Mouse (Mus musculus) urinary bladder, postnatal 4 days (tissue): ENCODE measurements around the gene Fam181a.

Experiments used
- DNase-seq, 2 experiments: peaks; one replicate each; pipeline ENCODE4 v3.0.0; 2021 to 2022; ENCODE audit warnings: low spot score in 2 of 2

Fam181a gene

DNA sequence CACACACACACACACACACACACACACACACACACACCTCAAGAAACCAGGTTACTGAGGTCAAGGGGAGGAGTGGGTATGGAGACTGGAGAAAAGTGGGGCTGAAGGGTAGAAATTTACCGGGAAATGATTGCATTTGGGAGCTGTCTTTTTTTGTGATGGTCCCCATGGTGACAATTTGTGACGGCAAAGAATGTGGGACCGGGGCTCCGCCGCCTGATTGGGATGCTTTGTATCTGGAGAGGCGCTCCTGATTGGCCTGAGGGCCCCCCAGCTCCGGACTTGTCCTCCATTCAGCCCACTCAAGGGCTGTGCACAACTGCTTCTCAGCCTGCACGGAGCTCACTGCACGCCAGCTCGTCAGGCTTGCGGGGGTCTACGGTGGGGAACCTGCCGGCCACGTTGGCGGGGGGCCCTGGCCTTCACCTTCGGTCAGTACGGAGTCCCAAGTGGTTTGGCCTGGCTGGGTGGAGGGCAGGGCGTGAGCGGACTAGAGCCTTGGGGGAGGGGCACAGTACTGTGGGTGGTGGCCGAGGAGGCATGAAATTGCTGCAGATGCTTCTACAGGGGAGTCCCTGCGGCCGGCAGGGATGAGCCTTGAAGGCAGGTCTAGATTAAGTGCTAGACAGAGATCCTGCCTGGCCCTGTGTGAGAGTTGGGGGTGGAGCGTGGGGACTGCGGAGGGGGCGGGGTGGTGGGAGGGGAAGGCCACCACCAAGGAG lies 4.0 kb downstream of the Fam181a start:
- DNase-seq, result no peak

DNA sequence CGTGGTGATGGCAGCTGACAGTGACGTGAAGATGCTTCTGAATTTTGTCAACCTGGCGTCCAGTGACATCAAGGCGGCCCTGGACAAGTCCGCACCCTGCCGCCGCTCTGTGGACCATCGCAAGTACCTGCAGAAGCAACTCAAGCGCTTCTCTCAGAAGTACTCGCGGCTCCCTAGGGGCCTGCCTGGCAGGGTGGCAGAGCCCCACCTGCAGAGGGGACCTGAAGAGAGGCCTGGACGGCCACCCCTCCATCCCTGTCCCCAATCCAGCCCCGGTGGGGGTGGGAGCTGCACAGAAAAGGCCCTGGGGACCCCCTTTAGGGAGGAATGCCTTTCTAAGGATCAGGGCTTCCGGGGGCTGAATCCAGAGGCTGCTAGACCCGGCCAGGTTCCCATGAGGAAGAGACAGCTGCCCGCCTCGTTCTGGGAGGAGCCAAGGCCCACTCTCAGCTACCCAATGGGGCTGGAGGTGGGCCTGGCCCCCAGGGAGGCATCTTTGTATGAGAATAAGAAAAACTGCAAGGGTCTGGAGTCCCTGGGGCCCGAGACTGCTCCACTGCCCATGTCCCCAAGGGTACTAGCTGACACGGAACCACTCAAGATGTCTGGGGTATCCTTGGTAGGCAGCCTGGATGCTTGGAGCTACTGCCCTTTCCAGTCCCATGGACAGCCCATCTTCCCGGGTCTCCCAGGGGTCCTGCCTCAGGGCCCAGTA lies 5.2 kb downstream of the Fam181a start:
- no peak for DNase-seq

DNA sequence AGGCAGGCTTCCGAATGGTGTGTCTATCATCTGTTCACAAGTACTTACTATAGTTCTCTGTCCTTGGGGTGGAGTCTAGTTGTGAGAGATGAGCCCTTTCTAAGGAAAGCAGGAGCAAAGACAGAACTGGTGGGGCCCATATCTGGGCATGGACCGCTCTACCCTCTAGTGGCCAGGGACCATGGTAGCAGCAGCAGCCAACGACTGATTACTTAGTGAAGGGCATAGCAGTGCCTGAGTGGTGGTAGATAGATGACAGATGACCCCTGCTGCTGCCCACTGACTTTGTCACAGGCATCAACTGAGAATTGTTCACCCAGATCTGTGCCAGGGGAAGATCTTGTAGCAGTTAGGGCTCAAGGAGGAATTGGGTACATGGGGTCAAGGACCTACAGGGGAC lies 12.0 kb downstream of the Fam181a start:
- no peak for DNase-seq

DNA sequence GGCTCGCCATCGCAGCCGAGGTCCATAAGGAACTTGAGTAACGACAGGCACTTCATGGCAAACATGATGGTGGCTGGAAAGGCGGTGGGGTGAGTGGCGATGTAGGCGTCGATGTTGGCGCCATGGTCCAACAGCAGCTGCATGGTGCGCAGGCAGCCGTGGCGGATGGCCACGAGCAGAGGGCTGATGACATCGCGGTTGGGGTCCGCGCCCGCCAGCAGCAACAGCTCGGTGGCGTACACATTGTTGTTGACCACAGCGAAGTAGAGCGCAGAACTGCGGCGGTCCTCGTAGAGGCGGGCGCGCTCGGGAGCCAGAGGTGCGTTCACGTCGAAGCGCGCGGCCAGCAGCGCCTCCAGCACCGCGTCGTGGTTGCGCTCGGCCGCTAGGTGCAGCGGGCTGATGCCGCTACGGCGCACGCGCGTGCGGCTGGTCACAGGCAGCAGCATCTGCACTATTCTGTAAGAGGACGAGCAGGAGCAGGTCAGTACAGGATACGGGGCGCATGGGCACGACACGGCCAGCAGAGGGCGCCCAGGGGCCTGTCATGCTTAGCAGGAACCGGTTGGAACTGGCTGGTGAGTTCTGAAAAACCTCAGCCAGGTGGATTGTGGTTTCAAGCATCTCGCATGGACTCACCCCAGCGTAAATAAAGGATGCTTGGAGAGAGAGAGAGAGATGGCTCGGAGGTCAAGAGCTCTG lies 14.5 kb downstream of the Fam181a start:
- DNase-seq, result peak; percentile 83 to 87

DNA sequence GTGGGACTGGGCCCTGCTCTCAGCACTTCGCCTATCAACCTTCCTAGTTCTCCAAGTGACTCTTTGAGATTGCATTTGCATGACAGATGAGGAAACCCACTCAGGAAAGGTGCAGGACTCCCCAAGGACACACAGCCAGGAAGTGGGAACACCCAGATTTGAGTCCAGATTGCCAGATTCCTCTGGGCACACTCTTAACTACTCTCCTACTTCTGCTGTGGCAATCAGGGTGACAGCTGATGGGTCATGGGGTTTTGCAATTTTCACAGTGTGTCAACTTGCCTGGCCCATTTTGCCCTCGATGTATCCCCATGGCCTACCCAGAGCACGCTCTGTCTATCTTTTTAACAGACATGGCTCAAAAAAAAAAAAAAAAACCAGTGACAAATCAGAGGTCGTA lies 15.8 kb downstream of the Fam181a start:
- DNase-seq, result no peak

DNA sequence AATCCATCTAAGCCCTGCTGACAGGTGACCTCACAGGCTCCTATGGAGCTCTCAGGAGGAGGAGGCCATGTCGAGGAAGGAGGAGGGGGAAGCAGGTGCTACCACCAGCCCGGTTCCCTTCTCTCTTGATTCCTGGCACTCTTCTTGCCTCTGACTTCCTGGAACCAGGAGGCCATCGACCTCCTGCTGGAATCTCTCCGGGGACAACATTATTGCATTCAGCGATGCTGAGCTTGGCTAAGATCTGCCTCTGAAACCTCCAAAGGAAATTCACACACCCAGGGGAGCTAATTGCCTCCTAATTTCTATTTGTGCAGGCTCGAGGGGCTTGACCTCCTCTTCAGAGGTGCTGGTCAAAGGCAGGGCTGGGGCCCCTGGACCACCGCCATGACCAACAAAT lies 16.3 kb downstream of the Fam181a start:
- DNase-seq, result no peak

DNA sequence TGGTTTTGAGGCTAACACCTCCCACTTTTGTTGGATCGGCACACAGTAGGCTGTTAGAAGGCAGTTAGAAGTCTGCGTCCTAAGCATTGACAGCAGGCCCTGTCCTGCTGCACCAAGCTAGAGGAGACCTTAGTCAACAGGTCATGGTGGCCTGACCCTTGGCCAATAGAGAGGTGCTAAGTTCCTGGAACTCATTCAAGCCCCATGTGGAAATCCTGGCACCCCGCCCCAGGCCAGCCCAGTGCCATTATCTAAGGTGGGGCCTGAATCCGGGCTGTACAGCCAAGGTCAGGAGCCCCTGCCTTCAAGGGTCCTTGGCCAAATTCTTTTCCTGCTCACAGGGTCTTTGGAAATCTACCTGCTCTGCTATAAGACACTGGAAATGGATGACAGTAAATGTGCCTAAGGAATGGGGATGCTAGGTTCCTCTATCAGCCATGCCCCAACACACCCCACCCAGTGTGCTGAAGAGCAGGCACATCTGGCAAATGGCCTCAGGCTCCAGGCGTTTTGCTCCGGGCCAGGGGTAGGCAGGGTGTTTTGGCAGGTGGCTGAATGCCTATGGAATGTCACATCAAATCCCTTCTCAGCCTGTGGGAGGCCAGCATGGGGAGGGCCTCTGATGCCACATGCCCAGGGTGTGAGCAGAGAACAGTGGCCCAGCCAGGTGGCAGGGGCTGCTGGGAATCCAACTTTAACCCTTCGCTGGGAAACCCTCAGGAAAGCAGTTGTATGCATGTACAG lies 17.8 kb downstream of the Fam181a start:
- no peak for DNase-seq

DNA sequence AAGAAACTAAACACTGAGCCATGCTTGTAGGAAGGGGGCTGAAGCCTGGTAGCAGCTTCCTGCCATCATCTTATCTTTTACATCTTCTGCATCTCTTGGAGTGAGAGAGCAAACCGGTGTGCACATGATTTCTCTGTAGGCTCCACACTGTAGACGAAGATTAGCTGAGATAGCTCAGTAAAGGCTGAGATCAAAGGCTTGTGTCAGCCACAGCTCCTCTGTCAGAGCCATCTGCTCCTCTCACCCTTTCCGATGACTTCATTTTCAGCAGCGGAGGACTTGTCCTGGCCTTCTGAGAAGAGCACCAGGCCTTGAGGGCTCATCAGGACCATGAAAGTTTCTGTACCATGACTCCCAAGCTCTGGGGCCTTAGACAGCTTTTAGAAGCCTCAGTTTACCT lies 20.7 kb downstream of the Fam181a start:
- DNase-seq, result no peak

DNA sequence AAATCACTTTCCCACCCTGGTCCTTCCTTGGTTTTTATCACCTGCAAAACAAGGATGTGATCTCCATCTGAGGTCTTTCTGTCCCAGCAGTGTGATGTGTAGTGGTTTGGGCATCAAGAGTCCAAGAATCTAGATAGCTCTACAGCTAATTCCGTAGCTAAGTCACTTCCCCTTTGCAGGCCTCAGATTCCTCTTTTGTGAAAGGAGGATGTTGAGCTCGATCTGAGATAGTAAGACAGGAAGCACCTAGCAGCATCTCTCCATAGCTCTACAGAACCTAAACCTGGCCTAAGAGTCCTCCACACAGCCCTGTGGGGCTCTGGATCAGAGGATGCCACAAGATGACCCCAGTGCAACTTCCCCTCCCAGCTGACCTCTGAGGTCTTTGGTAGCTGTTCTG lies 22.1 kb downstream of the Fam181a start:
- no peak for DNase-seq

DNA sequence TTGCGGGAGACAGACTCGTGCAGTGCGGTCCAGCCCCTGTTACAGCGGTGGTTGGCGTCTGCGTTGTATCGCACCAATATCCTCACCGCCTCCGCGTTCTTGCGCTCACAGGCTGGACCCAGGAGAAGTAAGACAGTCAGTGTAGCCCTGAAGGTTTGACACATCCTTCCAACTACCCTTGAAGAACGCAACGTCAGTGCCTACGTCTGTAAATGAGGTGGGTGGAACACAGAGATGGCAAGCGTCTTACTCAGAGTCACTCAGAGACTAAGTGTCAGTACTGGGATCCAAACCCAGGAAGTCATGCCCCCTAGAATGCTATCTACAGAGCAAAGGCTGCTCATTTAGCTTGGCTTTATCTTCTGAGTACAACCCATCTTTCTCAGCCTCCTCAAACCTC lies 22.7 kb downstream of the Fam181a start:
- no peak for DNase-seq

DNA sequence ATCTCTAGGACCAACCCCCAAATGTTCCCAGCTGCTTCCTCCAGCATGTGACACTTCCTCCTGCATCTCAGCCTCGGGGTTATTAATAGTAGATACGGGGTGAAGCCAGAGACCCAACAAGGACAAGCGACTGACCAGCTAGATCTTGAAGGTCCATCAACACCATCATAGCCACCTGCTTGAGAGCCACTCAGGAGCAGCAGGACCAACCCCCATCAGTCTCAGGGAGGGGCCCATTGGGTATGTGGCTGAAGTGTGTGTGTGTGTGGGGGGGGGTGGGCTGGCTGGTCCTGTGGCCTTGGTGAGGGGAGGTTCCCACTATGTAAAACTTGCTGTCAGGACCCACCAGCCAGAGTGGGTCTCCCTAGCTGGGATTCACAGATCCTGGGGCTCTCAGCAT lies 26.0 kb downstream of the Fam181a start:
- DNase-seq, result no peak

DNA sequence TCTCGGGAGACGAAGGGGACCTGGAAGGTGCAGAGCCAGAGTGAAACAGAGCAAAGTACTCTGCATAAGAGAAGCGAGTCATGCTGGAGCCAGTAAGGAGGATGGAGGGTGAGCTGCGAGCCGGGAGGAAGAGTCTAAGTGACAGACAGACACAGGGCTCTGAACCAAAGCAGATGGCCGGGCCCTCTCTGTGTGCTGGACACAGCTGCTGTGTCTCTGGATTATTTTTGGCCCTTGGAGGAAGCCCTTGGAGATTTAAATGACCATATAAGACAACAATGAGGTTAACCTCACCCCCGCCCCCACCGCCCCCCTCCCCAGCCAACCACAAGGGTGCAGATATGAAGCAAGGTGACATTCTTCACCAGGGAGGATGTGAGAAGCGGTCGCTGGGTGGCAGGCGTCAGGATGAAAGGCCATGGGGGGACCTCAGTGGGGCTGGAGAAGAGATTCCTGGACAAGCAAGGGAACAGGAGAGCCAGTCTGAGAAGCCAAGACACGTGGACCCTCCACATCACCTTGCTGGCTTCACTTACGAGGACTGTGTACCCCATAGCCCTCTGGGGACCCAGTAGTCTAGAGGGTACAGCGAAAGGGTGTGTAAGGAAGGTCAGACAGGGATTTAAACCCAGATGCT lies 27.5 kb downstream of the Fam181a start:
- no peak for DNase-seq

DNA sequence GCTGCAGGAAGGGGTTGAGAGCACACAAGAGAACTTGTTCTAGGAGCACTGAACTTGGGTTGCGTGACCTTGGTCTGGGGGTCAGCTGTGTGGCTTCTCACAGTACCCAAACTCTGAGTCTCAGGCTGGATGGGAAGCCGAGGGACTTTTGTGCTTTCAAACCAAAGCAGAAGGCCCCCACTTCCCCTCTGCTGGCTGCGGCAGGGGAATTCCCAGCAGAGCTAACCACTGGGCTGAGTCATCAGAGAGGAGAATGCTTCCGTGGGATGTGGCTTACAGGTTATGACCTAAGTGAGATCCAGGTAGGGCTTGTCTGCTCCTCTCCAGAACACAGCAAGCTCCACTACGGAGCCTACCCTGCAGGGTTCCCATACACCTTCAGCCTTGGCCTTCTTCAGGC lies 30.4 kb downstream of the Fam181a start:
- DNase-seq, result no peak

DNA sequence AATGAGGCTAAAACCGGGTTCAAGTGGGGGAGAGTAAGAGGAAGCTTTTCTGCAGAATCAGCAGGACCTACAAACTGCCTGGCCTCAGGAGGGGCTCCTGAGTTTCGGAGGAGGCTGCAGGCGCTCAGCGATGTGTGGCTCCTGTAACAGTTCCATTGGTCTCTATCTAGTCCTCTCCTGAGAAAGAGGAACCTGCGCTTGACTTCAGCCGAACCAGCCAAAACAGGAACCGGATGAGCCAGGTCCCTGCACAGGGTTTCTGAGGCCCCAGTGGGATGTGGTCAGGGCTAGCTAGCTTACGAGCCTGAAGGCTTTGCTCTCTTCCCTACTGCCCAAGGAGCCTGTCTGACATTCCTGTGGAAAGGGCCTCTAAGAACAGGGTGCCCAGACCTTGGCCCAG lies 32.7 kb downstream of the Fam181a start:
- no peak for DNase-seq

DNA sequence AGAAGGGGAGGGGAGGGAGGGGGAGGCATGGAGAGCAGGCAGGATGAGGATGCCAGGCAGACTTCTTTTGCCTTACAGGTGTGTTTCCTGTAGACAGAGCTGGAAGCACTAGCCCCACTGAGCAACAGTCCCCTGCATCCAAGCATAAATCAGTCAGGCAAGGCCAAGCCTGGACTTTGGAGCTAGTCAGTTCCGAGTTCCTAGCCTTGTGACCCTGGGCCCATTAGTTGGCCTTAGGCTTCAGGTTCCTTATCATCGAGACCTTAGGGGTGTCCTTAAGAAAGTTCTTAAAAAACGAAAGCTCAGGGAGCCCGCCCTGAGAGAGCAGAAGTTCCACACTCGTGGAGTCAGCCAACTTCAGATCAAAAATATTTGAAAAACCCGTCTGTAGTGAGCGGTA lies 34.2 kb downstream of the Fam181a start:
- no peak for DNase-seq

DNA sequence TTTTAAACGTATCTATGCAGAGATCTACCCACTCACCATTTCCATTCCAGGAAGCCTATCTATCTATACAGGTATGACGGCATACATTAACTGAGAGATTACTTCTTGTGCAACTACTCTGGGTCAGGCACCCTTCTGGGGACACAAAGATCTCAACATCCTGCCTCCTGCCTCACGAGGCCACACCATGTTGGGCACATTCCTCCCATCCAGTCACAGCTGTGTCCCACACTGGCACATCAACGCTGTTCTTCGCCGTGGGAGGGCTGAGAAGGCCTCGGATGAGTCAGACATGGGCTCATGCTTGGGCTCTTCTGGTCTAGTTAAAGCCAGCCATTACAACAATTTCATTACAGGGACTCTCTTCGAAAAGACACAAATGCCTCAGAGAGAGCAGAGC lies 36.2 kb downstream of the Fam181a start:
- no peak for DNase-seq

DNA sequence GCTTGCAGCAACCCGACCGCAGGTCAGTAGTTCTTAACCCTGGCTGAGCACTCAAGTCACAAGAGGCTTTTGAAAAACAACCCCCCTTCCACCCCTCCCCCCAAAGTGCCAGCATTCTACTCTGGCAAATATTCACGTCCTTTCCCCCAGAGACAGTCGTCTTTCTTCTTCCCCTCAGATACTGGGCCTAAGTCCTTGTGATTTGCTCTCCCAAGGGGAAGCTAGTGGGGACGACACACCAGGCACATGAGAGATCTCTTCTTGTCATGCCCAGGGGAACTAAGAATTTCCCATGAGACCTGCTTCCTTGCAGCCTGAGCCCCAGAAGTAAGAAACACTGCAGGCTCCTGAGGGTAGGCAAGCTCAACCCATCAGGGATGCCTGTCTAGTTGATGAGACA lies 36.6 kb downstream of the Fam181a start:
- DNase-seq, result no peak

DNA sequence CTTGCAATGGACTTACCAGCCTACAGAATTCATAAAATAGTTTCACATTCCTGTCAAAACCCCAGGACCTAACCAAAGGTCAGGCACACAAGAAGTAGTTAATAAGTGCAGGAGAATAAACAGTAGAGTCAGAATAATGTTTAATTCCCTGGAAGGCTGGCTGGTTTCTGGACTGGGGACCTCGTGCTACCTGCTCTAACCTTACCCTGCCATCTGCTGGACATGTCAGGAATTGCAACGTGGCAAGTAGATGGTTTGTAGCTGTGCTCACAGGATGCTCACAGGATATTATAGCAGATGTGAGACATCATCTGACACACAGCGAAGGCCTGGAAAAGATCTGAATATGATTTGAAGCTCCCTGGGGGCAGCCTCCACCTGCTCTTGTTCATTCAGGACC lies 37.7 kb downstream of the Fam181a start:
- peak; percentile 66 to 86 for DNase-seq

DNA sequence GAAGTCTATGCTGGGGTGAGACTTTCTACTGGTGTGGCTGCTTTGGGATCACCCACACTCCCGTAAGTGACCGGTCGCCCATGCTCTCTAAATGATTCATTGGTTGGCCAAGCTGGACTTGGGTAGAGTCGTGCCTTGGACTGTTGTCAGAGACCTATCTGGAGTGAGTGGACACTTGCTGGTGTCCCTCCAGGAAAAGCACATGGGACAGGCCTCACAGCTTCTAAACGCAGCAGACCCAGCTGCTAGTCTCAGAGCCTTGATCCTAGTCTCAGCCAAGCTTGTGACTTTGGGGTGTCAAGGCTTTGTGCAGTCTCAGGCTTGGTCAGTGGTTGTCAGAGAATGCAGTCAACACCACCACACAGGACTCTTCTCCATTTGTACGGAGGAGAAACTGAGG lies 42.0 kb downstream of the Fam181a start:
- no peak for DNase-seq

DNA sequence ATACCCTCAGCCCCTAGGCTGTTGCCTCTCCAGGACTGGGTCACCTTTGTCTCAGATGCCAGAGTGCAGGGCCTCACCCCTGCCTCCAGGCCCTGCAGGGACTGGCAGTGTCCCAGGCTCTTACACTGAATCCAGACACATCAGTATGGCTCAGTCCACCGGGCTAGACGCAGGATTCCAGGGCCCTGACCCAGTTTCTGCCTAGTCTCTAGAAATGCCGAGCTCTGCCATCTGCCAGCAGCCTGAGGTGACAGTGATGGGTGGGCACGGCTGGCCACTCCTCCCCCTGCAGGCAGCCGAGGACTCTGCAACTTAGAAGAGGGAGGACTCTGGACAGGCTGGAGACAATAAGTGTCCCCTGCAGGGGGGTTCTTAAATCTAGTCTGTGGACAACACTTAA lies 42.8 kb downstream of the Fam181a start:
- no peak for DNase-seq

DNA sequence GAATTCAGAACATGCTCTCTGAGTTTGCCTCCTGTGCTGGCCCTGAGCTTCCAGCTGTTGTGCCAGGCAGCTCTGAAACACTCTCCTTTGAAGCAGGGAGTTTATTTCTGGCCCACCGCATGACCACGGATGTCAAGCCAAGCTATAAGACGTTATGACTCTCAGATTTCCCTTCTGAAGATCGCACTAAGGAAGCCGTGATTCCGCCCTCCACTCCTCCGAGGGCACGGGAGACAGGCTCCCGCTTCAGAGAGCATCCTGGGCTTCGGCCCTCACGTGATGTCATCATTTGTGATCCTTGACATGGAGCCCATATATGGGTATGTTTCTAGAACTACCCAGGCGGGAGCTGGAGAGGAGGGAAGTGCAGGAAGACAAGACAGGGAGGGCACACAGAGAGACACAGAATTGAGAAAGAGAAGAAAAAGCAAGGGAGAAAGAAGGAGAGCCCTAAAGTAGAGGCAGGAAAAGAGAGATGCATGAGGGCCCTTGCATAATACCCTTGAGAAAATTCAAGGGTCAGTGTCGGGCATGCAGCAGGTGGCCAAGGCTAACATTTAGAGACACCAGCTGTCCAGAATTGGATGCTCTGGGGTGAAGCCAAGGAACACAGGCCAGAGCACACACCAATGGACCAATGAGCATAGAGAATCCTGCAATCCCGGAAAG lies 45.1 kb downstream of the Fam181a start, which contains the start of gene Asb2:
Gene Asb2 (minus strand): TSS at position 256 of the 669 bp plus-strand sequence.
- DNase-seq, result peak in 1 of 2 experiments; percentile 40
